Mouse (Mus musculus) lung, embryonic 15.5 days (tissue): Measurements from ENCODE around the gene Plekhs1. TPM values are rescaled to one million over a fixed set of nuclear protein-coding genes. Genes with fewer than 3 reads are reported as not detected.

ENCODE experiments used
- ATAC-seq: fragments of 200-750 bp; cut with Nextera tagmentation; 2 replicates; pipeline ENCODE4 v1.8.0; 2017; ENCODE audit warnings: moderate number of reproducible peaks, borderline replicate concordance; ENCODE audit not compliant: low FRiP score, low TSS enrichment; ENCODE audit errors: extremely low read depth
- H3K27ac ChIP-seq: fragments of 300-500 bp; sonication (generic); 2 replicates; pipeline ENCODE4 v1.5.1; 2015; ENCODE audit warnings: moderate library complexity, mild to moderate bottlenecking, inconsistent platforms
- H3K27me3 ChIP-seq: fragments of 300-500 bp; sonication (generic); 2 replicates; pipeline ENCODE4 v1.6.1; 2015; ENCODE audit warnings: inconsistent platforms
- H3K36me3 ChIP-seq: fragments of 300-500 bp; sonication (generic); 2 replicates; pipeline ENCODE4 v1.6.1; 2015; ENCODE audit warnings: inconsistent platforms
- H3K4me1 ChIP-seq: fragments of 300-500 bp; sonication (generic); 2 replicates; pipeline ENCODE4 v1.6.1; 2015; ENCODE audit warnings: inconsistent platforms
- H3K4me2 ChIP-seq: fragments of 300-500 bp; sonication (generic); 2 replicates; pipeline ENCODE4 v1.6.1; 2015; ENCODE audit warnings: inconsistent platforms, mild to moderate bottlenecking, moderate library complexity
- H3K4me3 ChIP-seq: fragments of 300-500 bp; sonication (generic); 2 replicates; pipeline ENCODE4 v1.5.1; 2015; ENCODE audit warnings: mild to moderate bottlenecking, inconsistent platforms
- H3K9ac ChIP-seq: fragments of 300-500 bp; sonication (generic); 2 replicates; pipeline ENCODE4 v1.6.1; 2015; ENCODE audit warnings: inconsistent platforms
- H3K9me3 ChIP-seq: fragments of 300-500 bp; sonication (generic); 2 replicates; pipeline ENCODE4 v1.6.1; 2016; ENCODE audit warnings: inconsistent platforms
- WGBS: fragments of 180-500 bp; shearing (Covaris S2); methylation state at CpG from one replicate; pipeline ENCODE4 v1.1.7; 2015; 5-methylcytosine and 5-hydroxymethylcytosine counted together
- polyA plus RNA-seq: library from polyadenylated mRNA; unstranded; fragments of >200 nt; fragmentation: Nextera tagmentation; extraction: Ambion mirVana; gene quantifications from 2 replicates; pipeline ENCODE4 v1.2.1, GENCODE M21; 2015

The Plekhs1 gene
- polyA plus RNA-seq, 1 experiment from 2014 or later: 0.60 TPM

DNA sequence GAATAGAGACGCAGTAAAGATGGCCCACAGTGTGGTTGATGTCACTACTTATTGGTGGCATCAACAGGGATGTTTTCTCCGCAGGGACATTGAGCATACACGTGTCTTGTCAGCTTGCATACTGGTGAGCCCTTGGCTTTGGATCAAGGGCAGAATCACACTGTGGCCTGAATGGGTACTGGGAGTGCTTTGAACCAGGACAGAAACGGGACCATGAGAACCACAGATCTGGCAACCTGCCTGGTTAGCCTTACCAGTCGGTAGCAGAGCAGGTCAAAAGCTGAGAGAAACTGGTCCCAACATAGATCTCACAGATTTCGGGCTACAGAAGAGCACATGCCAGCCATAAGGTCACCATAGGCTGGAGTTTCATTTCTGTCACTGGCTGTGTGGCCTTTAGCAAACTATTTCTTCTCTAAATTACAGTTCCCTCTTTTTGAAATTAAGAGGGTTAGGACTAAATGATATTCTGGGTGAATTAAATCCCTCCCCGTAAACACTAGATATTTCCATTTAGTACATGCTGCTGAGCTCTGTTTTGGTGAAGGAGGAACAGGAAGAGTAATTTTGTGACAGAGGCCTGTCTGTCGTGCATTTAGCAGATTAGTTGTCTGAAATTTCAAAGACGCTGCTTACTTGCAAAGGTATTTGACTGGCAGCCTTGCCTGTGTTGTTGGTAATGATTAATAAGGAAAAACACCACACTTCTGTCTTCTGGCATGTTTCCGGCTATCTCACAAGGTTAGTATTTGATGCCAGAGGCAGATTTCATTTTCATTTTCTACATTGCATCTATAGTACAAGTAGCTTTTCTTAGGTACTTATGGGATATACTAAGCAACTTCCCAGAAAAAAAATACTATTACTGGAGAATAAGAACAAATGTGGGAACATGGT lies 2.0 kb upstream of the Plekhs1 start:
- Histone ChIP-seq H3K9ac (no peak overlapping the region), H3K27ac (no peak overlapping the region), H3K4me3 (no peak overlapping the region), H3K36me3 (no peaks in the 10 kb centered on the region), H3K9me3 (no peaks in the 10 kb centered on the region), H3K4me2 (no peak overlapping the region), H3K27me3 (no peaks in the 10 kb centered on the region), H3K4me1 (peaks cover 25% of the 10 kb centered on the region)
- ATAC-seq: no peak
- 77% methylated on average over 10 of the region's 10 CpGs for WGBS

DNA sequence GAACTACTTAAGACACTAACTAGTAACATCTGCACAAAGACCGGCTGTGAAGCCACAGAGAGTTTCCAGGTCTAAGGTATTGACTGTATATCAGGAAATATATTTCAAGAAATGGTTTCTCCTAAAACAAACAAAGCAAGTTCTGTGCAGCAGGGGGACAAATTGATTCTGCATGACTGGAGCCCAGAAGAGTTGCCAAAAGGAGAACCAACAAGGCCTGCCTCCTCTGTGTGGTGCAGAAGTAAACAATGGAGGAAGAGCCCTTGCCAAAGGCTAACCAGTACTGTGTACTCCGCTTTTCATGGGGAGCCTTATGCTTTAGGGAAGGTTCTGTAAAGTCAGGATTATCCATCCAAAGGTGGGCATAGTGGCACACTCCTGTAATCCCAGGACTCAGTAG lies 1.2 kb upstream of the Plekhs1 start:
- Histone ChIP-seq H3K36me3 (no peaks in the 10 kb centered on the region), H3K4me2 (no peak overlapping the region), H3K9ac (no peak overlapping the region), H3K27ac (no peak overlapping the region), H3K4me1 (peaks cover 25% of the 10 kb centered on the region), H3K27me3 (no peaks in the 10 kb centered on the region), H3K4me3 (no peak overlapping the region), H3K9me3 (no peaks in the 10 kb centered on the region)
- ATAC-seq: no peak
- 86% methylated on average over 2 of the region's 2 CpGs for WGBS

DNA sequence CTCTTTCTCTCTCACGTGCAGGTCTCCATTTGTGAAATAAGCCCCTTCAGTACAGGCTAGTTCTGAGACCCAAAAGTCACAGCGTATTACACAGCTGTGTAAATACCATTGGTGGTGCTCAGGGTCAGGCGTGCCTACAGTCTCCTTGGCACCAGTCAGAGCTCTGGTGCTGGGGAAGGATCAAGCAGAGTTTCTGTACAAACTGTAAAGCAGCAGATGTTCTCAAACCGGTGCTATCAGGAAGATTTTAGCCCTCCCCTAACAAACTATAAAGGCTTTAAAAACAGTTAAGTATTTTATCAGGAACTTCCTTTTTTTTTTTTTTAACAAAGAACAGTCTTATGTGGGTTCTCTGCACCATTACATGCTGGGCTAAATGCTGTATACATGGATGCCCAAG lies 1.3 kb downstream of the Plekhs1 start:
- Histone ChIP-seq H3K4me2 (no peak overlapping the region), H3K4me1 (peaks cover 17% of the 10 kb centered on the region), H3K36me3 (no peaks in the 10 kb centered on the region), H3K27me3 (no peaks in the 10 kb centered on the region), H3K9me3 (no peaks in the 10 kb centered on the region), H3K27ac (no peak overlapping the region), H3K9ac (no peak overlapping the region), H3K4me3 (no peak overlapping the region)
- WGBS: 44% methylated on average over 4 of the region's 4 CpGs
- ATAC-seq: no peak

DNA sequence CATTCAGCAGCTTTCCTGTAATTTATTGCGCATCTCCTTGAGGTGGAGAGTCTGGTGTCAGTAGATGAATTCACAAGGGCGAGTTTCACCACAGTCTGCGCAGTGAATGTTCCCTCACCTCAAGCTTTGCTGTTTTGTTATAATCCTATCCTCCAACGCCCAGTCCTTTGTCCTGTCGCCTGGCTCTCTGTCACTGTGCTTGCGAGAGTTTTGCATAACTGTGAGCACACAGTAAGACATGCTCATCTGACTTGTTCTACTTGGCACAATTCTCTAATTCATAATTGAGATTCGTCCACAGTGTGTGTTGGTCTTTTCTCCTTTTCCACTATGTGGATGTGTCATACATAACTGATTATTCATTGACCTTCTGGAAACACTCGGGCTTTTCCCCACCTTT lies 5.0 kb downstream of the Plekhs1 start:
- Histone ChIP-seq H3K4me1 (peaks cover 10% of the 10 kb centered on the region), H3K27me3 (no peaks in the 10 kb centered on the region), H3K4me3 (no peak overlapping the region), H3K27ac (no peak overlapping the region), H3K9ac (no peak overlapping the region), H3K4me2 (no peak overlapping the region), H3K36me3 (no peaks in the 10 kb centered on the region), H3K9me3 (no peaks in the 10 kb centered on the region)
- ATAC-seq: no peak
- WGBS: 82% methylated on average over 8 of the region's 8 CpGs

DNA sequence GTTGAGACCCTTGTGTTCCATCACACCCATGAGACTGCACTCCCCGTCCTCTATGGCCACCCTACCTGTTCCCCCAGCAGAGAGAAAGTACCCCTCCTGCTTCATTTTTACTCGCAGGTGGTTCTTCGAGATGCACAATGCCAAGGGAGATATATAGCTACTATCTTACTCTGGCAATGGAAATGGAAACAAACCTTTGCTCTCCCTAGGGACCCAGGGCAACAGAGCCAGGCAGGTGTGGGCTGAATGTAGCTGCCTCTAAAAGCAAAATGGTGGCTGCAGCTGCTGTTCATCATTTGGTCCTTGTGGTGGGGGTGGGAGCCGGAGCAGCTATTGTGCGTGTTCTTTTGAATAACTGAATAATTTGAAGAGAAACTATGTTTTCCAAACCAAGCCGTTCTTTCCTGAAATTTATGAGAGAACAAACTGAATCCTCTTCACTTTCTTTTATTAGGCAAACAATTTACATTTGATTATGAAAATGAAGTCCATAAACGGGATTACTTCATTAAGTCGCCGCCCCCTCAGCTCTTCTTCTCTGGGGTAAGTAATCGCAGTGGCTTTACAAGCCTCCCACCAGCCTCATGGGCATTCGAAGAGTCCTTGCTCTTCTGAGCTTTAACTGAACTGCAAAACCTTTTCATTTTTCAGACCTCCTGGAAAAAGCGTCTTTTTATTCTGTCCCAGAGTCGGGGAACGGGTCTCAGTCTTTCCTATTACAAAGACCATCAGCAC lies 9.0 kb downstream of the Plekhs1 start:
- H3K27ac ChIP-seq: no peak overlapping the region
- H3K4me2 ChIP-seq: no peak overlapping the region
- no peak overlapping the region for H3K9ac ChIP-seq
- H3K4me1 ChIP-seq: peaks cover 3% of the 10 kb centered on the region; the same call in 1 of the 2 replicates
- no peaks in the 10 kb centered on the region for H3K27me3 ChIP-seq
- 83% methylated on average over 14 of the region's 14 CpGs for WGBS
- no peaks in the 10 kb centered on the region for H3K36me3 ChIP-seq
- no peak for ATAC-seq
- no peak overlapping the region for H3K4me3 ChIP-seq
- H3K9me3 ChIP-seq: no peaks in the 10 kb centered on the region

DNA sequence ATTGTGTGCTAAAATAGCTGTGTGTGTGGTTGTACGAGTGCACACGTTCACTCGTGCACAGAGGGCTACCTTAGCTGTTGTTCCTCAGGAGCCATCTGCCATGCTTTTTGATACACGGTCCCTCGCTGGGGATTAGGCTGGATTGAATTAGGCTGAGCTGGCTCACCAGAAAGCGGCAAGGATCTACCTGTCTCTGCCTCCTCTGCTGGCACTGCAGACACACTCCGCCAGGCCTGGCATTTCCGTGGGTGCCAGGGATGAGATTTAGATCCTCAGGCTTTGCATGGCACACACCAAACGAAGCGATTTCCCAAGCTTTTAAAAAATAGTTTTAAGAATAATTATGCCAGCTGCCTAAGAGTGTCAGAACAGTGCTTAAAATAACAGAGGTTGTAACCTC lies 10.5 kb downstream of the Plekhs1 start:
- no peak overlapping the region for H3K9ac ChIP-seq
- no peak for ATAC-seq
- WGBS: 82% methylated on average over 10 of the region's 10 CpGs
- no peaks in the 10 kb centered on the region for H3K27me3 ChIP-seq
- H3K36me3 ChIP-seq: no peaks in the 10 kb centered on the region
- no peak overlapping the region for H3K4me3 ChIP-seq
- no peak overlapping the region for H3K4me2 ChIP-seq
- H3K27ac ChIP-seq: no peak overlapping the region
- H3K4me1 ChIP-seq: peaks cover 3% of the 10 kb centered on the region; the same call in 1 of the 2 replicates
- H3K9me3 ChIP-seq: no peaks in the 10 kb centered on the region

DNA sequence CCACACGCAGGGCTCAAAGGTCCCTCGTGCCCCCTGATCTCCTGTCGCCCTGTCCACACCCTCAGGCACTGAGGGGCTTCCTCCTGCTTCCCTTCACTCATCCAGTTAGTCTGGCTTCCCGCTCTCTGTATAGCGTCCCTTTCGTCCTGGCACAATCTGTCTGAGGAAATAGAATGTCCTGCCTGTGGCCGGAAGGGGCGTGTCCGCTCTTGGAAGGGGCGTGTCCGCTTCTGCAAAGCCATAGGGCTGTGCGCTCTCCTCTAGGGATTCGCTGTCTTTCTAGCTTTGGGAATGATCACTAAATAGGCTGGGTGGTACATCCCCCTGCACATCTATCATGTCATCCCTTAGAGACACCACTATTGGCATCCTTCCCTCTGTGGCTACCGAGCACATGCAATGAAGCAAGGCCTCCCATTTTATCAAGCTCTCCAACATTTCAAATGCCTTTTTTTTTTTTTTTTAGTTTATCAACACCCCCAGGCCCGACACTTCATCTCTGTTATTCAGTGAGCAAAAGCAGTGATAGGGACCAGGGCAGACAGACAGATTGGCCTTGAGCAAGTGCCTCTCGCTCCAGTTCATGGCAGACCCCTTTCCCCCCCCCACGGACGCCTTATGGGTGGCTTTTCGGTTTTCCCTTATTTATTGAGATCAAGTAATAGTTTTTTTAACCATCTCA lies 13.6 kb downstream of the Plekhs1 start:
- no peak; the same call in 1 of the 2 replicates for ATAC-seq
- no peak overlapping the region for H3K9ac ChIP-seq
- H3K4me1 ChIP-seq: peaks cover 3% of the 10 kb centered on the region; the same call in 1 of the 2 replicates
- H3K36me3 ChIP-seq: no peaks in the 10 kb centered on the region
- no peaks in the 10 kb centered on the region for H3K9me3 ChIP-seq
- H3K27ac ChIP-seq: no peak overlapping the region
- 41% methylated on average over 19 of the region's 19 CpGs for WGBS
- no peaks in the 10 kb centered on the region for H3K27me3 ChIP-seq
- peak overlapping the region; percentile 48 for H3K4me2 ChIP-seq
- peak overlapping the region; percentile 19; the same call in 1 of the 2 replicates for H3K4me3 ChIP-seq

DNA sequence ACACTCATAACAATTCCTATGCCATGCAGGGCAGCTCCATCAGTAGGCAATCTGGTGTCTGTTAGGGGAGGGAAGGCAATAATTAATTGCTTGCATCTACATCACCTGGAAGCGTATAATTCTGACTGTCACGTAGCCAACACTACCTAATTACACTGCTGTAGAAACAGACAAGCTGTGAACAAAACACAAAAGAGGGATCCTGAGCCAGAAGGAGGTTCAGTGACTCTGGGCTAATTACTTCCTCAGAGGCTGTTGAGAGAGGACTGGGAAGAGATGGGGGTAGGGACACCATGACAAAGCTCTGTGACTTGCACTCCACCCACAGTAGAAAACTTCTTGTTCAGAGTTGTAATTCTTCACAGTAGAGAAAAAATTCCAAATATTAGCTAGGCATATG lies 15.1 kb downstream of the Plekhs1 start:
- Histone ChIP-seq H3K9me3 (no peaks in the 10 kb centered on the region), H3K27ac (no peak overlapping the region), H3K4me3 (no peak overlapping the region), H3K4me1 (peaks cover 3% of the 10 kb centered on the region; the same call in 1 of the 2 replicates), H3K9ac (no peak overlapping the region), H3K27me3 (no peaks in the 10 kb centered on the region), H3K36me3 (no peaks in the 10 kb centered on the region), H3K4me2 (no peak overlapping the region)
- ATAC-seq: no peak
- WGBS: 64% methylated on average over 2 of the region's 2 CpGs

DNA sequence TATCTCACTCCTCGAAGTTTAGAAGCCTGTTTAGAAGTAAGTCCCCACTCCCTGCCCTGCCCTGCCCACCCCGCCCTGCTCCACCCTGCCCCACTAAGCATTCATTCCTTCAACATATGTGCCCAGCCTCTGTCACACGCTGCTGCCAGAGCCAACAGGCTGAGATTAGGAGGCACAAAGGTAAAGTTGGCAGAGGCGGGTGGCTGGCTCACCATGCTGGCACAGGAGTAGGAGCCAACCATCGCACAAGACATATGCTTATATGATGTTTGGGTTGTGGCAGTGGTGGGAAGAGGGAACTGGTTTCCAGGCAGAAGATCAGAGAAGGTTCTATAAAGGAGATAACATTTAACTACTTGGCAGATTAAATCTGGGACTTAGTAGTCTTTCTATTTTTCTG lies 15.8 kb downstream of the Plekhs1 start:
- Histone ChIP-seq H3K4me3 (no peak overlapping the region), H3K4me1 (peaks cover 3% of the 10 kb centered on the region; the same call in 1 of the 2 replicates), H3K9ac (no peak overlapping the region), H3K9me3 (no peaks in the 10 kb centered on the region), H3K4me2 (no peak overlapping the region), H3K27ac (no peak overlapping the region), H3K36me3 (no peaks in the 10 kb centered on the region), H3K27me3 (no peaks in the 10 kb centered on the region)
- 83% methylated on average over 5 of the region's 5 CpGs for WGBS
- no peak for ATAC-seq

DNA sequence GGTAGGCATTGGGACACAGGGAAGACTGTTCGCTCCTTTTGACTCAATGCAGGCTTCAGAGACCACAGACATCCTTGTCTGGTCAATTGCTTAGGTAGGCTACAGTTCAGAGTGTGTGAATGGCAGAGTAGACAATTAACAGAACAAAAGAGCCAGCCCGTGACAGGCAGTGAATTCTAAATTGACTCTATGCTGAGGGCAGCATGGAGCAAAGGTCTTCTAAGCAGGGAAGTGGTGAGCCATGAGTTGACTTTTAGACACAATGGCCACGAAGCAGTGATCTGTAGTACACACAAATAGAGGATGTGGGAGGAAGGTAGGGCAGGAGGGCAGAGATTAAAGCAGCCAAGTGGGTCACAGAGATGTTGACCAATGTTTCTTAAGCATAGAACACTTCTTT lies 16.4 kb downstream of the Plekhs1 start:
- no peak for ATAC-seq
- WGBS: 71% methylated on average over 3 of the region's 3 CpGs
- no peaks in the 10 kb centered on the region for H3K27me3 ChIP-seq

DNA sequence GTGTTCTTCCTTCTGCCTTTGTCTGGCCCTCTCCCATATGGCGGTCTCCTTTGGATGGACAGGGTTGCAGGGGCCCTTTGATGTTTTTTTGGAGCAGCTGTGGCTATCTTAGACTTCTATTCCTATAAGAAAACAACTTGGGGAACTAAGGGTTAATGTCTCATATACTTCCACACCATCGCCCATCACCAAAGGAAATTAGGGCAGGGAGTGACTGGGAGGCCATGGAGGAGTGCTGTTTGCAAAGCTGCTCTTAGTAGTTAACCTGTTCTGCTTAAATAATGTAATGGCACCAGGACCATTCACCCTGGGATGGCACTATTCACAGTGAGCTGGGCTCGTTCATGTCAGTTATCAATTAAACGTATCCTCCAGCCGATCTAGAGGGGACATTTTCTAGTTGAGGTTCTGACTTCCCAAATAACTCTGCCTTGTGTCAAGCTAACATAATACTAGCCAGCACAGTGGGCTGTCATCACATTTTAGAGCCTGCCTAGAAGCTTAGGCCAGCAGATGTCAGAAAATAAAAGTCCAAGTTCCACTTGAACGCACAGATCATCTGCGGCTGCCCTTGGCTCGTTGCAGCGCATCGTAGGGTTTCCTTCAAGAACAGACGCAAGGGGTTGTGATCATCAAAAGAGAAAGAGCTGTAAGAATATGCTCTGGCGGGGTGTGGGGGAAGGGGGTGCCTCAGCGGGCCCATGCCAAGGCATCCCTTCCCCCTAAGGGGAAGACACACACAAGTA lies 23.4 kb downstream of the Plekhs1 start:
- Histone ChIP-seq H3K4me2 (peak overlapping the region; percentile 29; the same call in 1 of the 2 replicates), H3K27ac (peak overlapping the region; percentile 78), H3K27me3 (no peaks in the 10 kb centered on the region), H3K4me3 (no peak overlapping the region), H3K4me1 (peaks cover 30% of the 10 kb centered on the region), H3K9ac (no peak overlapping the region), H3K9me3 (no peaks in the 10 kb centered on the region), H3K36me3 (no peaks in the 10 kb centered on the region)
- 72% methylated on average over 13 of the region's 13 CpGs for WGBS
- ATAC-seq: no peak

More for the DNA sequence above, 16.4 kb downstream of the Plekhs1 start:
- H3K9me3 ChIP-seq: no peaks in the 10 kb centered on the region
- no peak overlapping the region for H3K4me3 ChIP-seq
- peaks cover 3% of the 10 kb centered on the region; the same call in 1 of the 2 replicates for H3K4me1 ChIP-seq
- H3K36me3 ChIP-seq: no peaks in the 10 kb centered on the region
- no peak overlapping the region for H3K4me2 ChIP-seq
- no peak overlapping the region for H3K27ac ChIP-seq
- no peak overlapping the region for H3K9ac ChIP-seq
